Mouse (Mus musculus): Measurements from ENCODE around the gene Cep131.

Gene Cep131

GRCm38 (mm10) chr11:120086702-120087152, at the start of gene Cep131:
Gene Cep131, minus strand, starts transcription at chr11:120086827.
- peak; percentile 98 for DNase-seq

GRCm38 (mm10) chr11:120136195-120136594, 49.6 kb upstream of the Cep131 start:
- DNase-seq, result no peak

GRCm38 (mm10) chr11:120134847-120135530, 48.4 kb upstream of the Cep131 start:
- DNase-seq, result no peak

GRCm38 (mm10) chr11:120134148-120134547, 47.5 kb upstream of the Cep131 start:
- no peak for DNase-seq

GRCm38 (mm10) chr11:120129281-120129680, 42.7 kb upstream of the Cep131 start:
- DNase-seq, result no peak

GRCm38 (mm10) chr11:120126845-120127244, 40.2 kb upstream of the Cep131 start:
- DNase-seq, result no peak

GRCm38 (mm10) chr11:120122126-120122525, 35.5 kb upstream of the Cep131 start:
- DNase-seq, result no peak

GRCm38 (mm10) chr11:120120642-120121420, 34.2 kb upstream of the Cep131 start:
- DNase-seq, result peak; percentile 84

- DNase-seq, result no peak
Observed at GRCm38 (mm10) chr11:120119936-120120541, 33.4 kb upstream of the Cep131 start.

GRCm38 (mm10) chr11:120119108-120119507, 32.5 kb upstream of the Cep131 start:
- DNase-seq, result no peak

GRCm38 (mm10) chr11:120117626-120118025, 31.0 kb upstream of the Cep131 start:
- no peak for DNase-seq

GRCm38 (mm10) chr11:120114488-120115215, 28.0 kb upstream of the Cep131 start:
- DNase-seq, result no peak

GRCm38 (mm10) chr11:120112136-120112535, 25.5 kb upstream of the Cep131 start:
- DNase-seq, result no peak

GRCm38 (mm10) chr11:120111033-120111432, 24.4 kb upstream of the Cep131 start:
- no peak for DNase-seq

GRCm38 (mm10) chr11:120110554-120110953, 23.9 kb upstream of the Cep131 start:
- no peak for DNase-seq

GRCm38 (mm10) chr11:120109558-120110210, 23.1 kb upstream of the Cep131 start:
- DNase-seq, result no peak

GRCm38 (mm10) chr11:120107796-120108195, 21.2 kb upstream of the Cep131 start:
- no peak for DNase-seq

- no peak for DNase-seq
Observed at GRCm38 (mm10) chr11:120107026-120107425, 20.4 kb upstream of the Cep131 start.

GRCm38 (mm10) chr11:120103431-120103997, 16.9 kb upstream of the Cep131 start:
- no peak for DNase-seq

GRCm38 (mm10) chr11:120101036-120101435, 14.4 kb upstream of the Cep131 start:
- peak; percentile 66 for DNase-seq

GRCm38 (mm10) chr11:120098588-120099511, 12.2 kb upstream of the Cep131 start, which contains the start of the genes Tepsin and Ndufaf8:
Gene Tepsin, minus strand, starts transcription at chr11:120098731.
Gene Ndufaf8, plus strand, starts transcription at chr11:120098928.
- peak; percentile 99 for DNase-seq

Data from cerebellum, adult 11-12 months (tissue).